ENCODE assay signal across 16 mouse cellular contexts in genomic region chr2:103631293-103631717, GRCm38 (mm10).
DNase-seq lines count a peak whose midpoint lies in the region; ATAC-seq lines count a peak whose summit lies in the region.
"Had no signal": no experiment of that assay in that cellular context is flagged by ENCODE, and none has a peak within 500 bp of the region (broad histone marks: within the 10 kb centered on the region; RNA-seq: fewer than 3 reads in every experiment).

No protein-coding gene starts in this region.

- 30% methylated on average over 7 of the region's 7 CpGs for WGBS in kidney, embryonic 14.5 days
- WGBS in hindbrain, embryonic 15.5 days: 69% methylated on average over 7 of the region's 7 CpGs
- 67% methylated on average over 7 of the region's 7 CpGs for WGBS in liver, embryonic 11.5 days

- ATAC-seq in kidney, embryonic 14.5 days (ENCODE audit: low FRiP score, low TSS enrichment): peak; percentile 55; the same call in 1 of the 2 replicates
- ATAC-seq in hindbrain, embryonic 15.5 days (ENCODE audit: low FRiP score, low read depth): 0 out of 2 replicates have a peak, but pooled peaks have one; percentile 27
- no peak for ATAC-seq in liver, embryonic 11.5 days (replicated peaks; ENCODE audit: low FRiP score)
- ATAC-seq: activated CD4-positive, CD25-positive, alpha-beta regulatory T cell, adult 4 months; forebrain, postnatal 0 days; liver, embryonic 12.5 days had no signal

- no peak overlapping the region for H3K4me3 ChIP-seq in kidney, embryonic 14.5 days (ENCODE audit: low read length)
- H3K4me3 ChIP-seq in hindbrain, embryonic 15.5 days: no peak overlapping the region
- H3K4me3 ChIP-seq in liver, embryonic 11.5 days (ENCODE audit: low read depth, low read length): no peak overlapping the region
- H3K4me3 ChIP-seq: liver, embryonic 12.5 days had no signal

- H3K27me3 ChIP-seq in kidney, embryonic 14.5 days (ENCODE audit: control insufficient read depth, insufficient read depth, low read length): no peaks in the 10 kb centered on the region
- H3K27me3 ChIP-seq in hindbrain, embryonic 15.5 days: no peaks in the 10 kb centered on the region
- H3K27me3 ChIP-seq in liver, embryonic 11.5 days (replicated peaks; ENCODE audit: control insufficient read depth, insufficient read depth, low read length): no peaks in the 10 kb centered on the region

- no peak overlapping the region for H3K27ac ChIP-seq in kidney, embryonic 14.5 days (ENCODE audit: low read depth, low read length)
- H3K27ac ChIP-seq in hindbrain, embryonic 15.5 days (replicated peaks): 0 out of 2 replicates have a peak overlapping the region, but pooled peaks have one; percentile 14
- H3K27ac ChIP-seq in liver, embryonic 11.5 days (ENCODE audit: low read depth, low read length): no peak overlapping the region
- H3K27ac ChIP-seq: liver, embryonic 12.5 days; macrophage had no signal

- no peaks in the 10 kb centered on the region for H3K9me3 ChIP-seq in kidney, embryonic 14.5 days (ENCODE audit: control insufficient read depth, low read length)
- no peaks in the 10 kb centered on the region for H3K9me3 ChIP-seq in hindbrain, embryonic 15.5 days
- no peaks in the 10 kb centered on the region for H3K9me3 ChIP-seq in liver, embryonic 11.5 days (ENCODE audit: control insufficient read depth, low read length)
- H3K9me3 ChIP-seq: liver, embryonic 12.5 days had no signal

- no peak overlapping the region for H3K4me2 ChIP-seq in kidney, embryonic 14.5 days (replicated peaks; ENCODE audit: low read depth, low read length)
- no peak overlapping the region for H3K4me2 ChIP-seq in hindbrain, embryonic 15.5 days
- H3K4me2 ChIP-seq in liver, embryonic 11.5 days: no peak overlapping the region
- H3K4me2 ChIP-seq: liver, embryonic 12.5 days had no signal

- peaks cover 28% of the 10 kb centered on the region for H3K4me1 ChIP-seq in kidney, embryonic 14.5 days (ENCODE audit: control insufficient read depth, insufficient read depth, low read length)
- peaks cover 13% of the 10 kb centered on the region for H3K4me1 ChIP-seq in hindbrain, embryonic 15.5 days (replicated peaks)
- H3K4me1 ChIP-seq in liver, embryonic 11.5 days (replicated peaks; ENCODE audit: control insufficient read depth, insufficient read depth, low read length): 0 out of 2 replicates have a peak, but pooled peaks cover 2% of the 10 kb centered on the region
- H3K4me1 ChIP-seq: liver, embryonic 12.5 days had no signal

- no peak for DNase-seq in kidney, postnatal 14 days
- DNase-seq in testis, postnatal 10 days (ENCODE audit: low spot score): peak; percentile 39
- DNase-seq in testis, postnatal 14 days (ENCODE audit: low spot score): no peak
- no peak for DNase-seq in liver, embryonic 11.5 days (ENCODE audit: low spot score)
- no peak for DNase-seq in left cerebral cortex, adult 8-10 months (ENCODE audit: low spot score in 2 of 2)
- DNase-seq in thymus, postnatal 36 days: no peak
- DNase-seq: cerebellum, adult 8-10 months; forebrain, postnatal 0 days; gastrocnemius, postnatal 36 days; right cerebral cortex, postnatal 14 days; thymus, postnatal 14 days had no signal

- 0 out of 2 replicates have a peak overlapping the region, but pooled peaks have one; percentile 1 for H3K9ac ChIP-seq in kidney, embryonic 14.5 days (ENCODE audit: low read depth, low read length)
- no peak overlapping the region for H3K9ac ChIP-seq in hindbrain, embryonic 15.5 days
- H3K9ac ChIP-seq in liver, embryonic 11.5 days (ENCODE audit: low read depth, low read length): no peak overlapping the region
- H3K9ac ChIP-seq: forebrain, postnatal 0 days; liver, embryonic 12.5 days had no signal

- no peaks in the 10 kb centered on the region for H3K36me3 ChIP-seq in kidney, embryonic 14.5 days (ENCODE audit: control insufficient read depth, insufficient read depth, low read length)
- H3K36me3 ChIP-seq in hindbrain, embryonic 15.5 days: no peaks in the 10 kb centered on the region
- H3K36me3 ChIP-seq in liver, embryonic 11.5 days (ENCODE audit: control insufficient read depth, insufficient read depth, low read length): no peaks in the 10 kb centered on the region
- H3K36me3 ChIP-seq: liver, embryonic 12.5 days had no signal
